Mouse (Mus musculus) spleen, adult 2 months (tissue): ENCODE data around the gene Jtb. TPM values are rescaled to one million over a fixed set of nuclear protein-coding genes. Genes with fewer than 3 reads are reported as not detected.

Experiments used
- DNase-seq, 2 experiments: peaks; one replicate each; pipeline versions ENCODE4 v3.0.0 to v3.0.0-alpha.2; 2012 to 2021; ENCODE audit warnings: low spot score in 2 of 2, low read depth in 1 of 2
- H3K27ac ChIP-seq: fragments of 200-500 bp; 2 replicates; pipeline ENCODE4 v1.5.1; 2012; ENCODE audit warnings: low read length, inconsistent platforms; ENCODE audit not compliant: insufficient read depth
- H3K27me3 ChIP-seq: fragments of 200-500 bp; 2 replicates; pipeline ENCODE4 v1.6.1; 2012; ENCODE audit warnings: mild to moderate bottlenecking, moderate library complexity, low read length, inconsistent platforms; ENCODE audit not compliant: control insufficient read depth, insufficient read depth
- H3K36me3 ChIP-seq: fragments of 200-500 bp; 2 replicates; pipeline ENCODE4 v1.6.1; 2012; ENCODE audit warnings: mild to moderate bottlenecking, low read length, inconsistent platforms; ENCODE audit not compliant: control insufficient read depth, insufficient read depth
- H3K4me1 ChIP-seq: fragments of 200-500 bp; 2 replicates; pipeline ENCODE4 v1.6.1; 2011; ENCODE audit warnings: inconsistent platforms; ENCODE audit not compliant: control insufficient read depth, insufficient read depth, insufficient read length
- H3K4me3 ChIP-seq: fragments of 200-500 bp; 2 replicates; pipeline ENCODE4 v1.5.1; 2011; ENCODE audit warnings: mild to moderate bottlenecking, inconsistent platforms; ENCODE audit not compliant: insufficient read depth, insufficient read length; ENCODE audit errors: extremely low read depth
- CTCF ChIP-seq: fragments of 200-500 bp; IDR thresholded peaks from 2 replicates; pipeline ENCODE4 v1.5.1; 2011; ENCODE audit warnings: mild to moderate bottlenecking, inconsistent platforms; ENCODE audit not compliant: insufficient read depth, insufficient read length, insufficient replicate concordance; ENCODE audit errors: extremely low read depth
- POLR2A ChIP-seq: fragments of 200-500 bp; IDR thresholded peaks from 2 replicates; pipeline ENCODE4 v1.6.1; 2011; ENCODE audit warnings: low read depth, low read length, inconsistent platforms
- WGBS: fragments of 180-500 bp; shearing (Covaris S2); methylation state at CpG from one replicate; pipeline ENCODE4 v1.1.7; 2018; 5-methylcytosine and 5-hydroxymethylcytosine counted together
- polyA plus RNA-seq: library from polyadenylated mRNA; depleted of rRNA; stranded (reverse); fragments of >200 nt; gene quantifications from 2 replicates; pipeline ENCODE4 v1.2.3, GENCODE M21; 2012

The Jtb gene
- polyA plus RNA-seq, 1 experiment = 60.3 TPM

DNA sequence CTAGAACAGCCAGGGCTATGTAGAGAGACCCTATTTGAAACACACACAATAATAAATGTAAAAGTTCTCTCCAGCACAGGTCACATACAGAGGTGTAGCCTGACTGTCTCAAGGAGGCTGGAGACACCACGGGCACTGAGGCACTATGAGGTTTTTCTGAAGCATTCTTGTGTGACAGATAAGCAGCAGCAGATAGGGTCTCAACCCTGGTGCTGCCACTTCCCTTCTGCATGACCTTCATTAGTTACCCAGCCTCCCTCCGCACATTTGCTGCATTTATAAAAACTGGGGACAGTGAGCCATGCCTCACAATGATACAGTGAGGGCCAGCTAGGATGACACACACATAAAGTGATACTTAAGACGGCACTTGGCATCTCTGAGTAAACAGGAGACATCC, 8.5 kb upstream of the Jtb start:
- no peak overlapping the region for H3K27ac ChIP-seq
- peaks cover 3% of the 10 kb centered on the region for H3K4me1 ChIP-seq
- 56% methylated on average over 3 of the region's 3 CpGs for WGBS
- H3K36me3 ChIP-seq = no peaks in the 10 kb centered on the region
- TF ChIP-seq CTCF = no peak
- TF ChIP-seq POLR2A = no peak
- H3K4me3 ChIP-seq = no peak overlapping the region
- no peak for DNase-seq
- H3K27me3 ChIP-seq = peaks cover 3% of the 10 kb centered on the region; the same call in 1 of the 2 replicates

DNA sequence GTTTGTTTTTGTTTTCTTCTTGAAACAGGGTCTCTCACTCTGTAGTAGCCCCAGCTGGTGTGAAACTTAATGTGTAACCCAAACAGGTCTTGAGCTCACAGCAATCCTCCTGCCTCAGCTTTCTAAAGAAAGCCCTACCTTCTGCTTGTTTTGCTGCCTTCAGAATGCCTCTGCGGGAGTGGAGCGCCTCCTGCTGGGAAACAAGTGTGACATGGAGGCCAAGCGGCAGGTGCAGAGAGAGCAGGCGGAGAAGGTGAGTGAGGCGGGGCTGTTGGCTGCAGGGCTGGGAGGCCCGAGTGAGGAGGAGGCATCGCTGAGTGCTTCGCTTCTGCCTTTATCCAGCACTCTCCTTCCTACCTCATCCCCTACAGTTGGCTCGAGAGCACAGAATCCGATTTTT, 7.1 kb upstream of the Jtb start:
- H3K36me3 ChIP-seq = no peaks in the 10 kb centered on the region
- peaks cover 3% of the 10 kb centered on the region; the same call in 1 of the 2 replicates for H3K27me3 ChIP-seq
- TF ChIP-seq CTCF (no peak), POLR2A (no peak)
- H3K4me3 ChIP-seq = no peak overlapping the region
- 83% methylated on average over 10 of the region's 10 CpGs for WGBS
- DNase-seq = no peak
- H3K27ac ChIP-seq = no peak overlapping the region
- peaks cover 3% of the 10 kb centered on the region for H3K4me1 ChIP-seq

DNA sequence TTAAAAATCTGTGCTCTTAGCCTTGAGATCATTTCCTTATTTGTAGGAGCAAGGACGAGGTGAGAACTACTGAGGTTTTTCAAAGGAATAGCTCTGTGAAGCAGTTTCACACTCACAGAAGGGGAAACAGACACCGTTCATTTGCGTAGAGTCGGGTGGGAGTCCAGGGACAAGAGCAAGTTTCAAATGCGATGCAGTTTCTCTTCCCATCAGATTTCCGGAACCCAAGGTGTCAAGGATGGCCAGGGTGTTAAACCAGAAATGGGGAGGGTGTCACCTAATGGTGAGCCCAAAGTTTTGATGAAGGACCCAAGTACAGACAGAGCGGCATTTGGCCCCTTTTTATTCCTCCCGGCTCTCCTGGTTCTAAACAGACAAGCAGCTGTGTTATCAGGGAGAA, 322 bp upstream of the Jtb start:
- Histone ChIP-seq H3K27ac (peak overlapping the region; percentile 92), H3K4me1 (peaks cover 4% of the 10 kb centered on the region; the same call in 1 of the 2 replicates)
- 6% methylated on average over 8 of the region's 8 CpGs for WGBS

DNA sequence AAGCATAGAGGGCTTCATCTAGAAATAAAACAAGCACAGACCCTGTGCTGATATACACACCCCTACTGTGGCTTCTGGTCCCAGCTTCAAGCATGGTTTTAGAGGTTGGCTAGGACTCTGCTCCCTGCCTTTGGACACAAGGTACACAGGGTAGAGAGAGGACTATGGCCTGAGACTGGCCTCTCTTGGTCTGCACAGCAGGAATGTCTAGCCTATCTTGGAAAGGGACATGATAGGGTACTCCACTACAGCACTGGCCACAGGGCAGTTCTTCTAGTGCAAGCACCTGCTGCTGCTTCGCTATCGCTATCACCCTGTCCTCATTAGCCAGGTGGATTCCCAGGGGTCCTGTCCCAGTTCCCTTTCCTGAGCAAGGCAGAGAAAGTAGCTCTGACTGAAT, 9.9 kb downstream of the Jtb start:
- Histone ChIP-seq H3K27ac (no peak overlapping the region), H3K4me1 (peaks cover 4% of the 10 kb centered on the region), H3K36me3 (peaks cover 3% of the 10 kb centered on the region; the same call in 1 of the 2 replicates), H3K4me3 (no peak overlapping the region), H3K27me3 (no peaks in the 10 kb centered on the region)
- WGBS = 41% methylated on average over 2 of the region's 2 CpGs
- no peak for DNase-seq
- TF ChIP-seq POLR2A (no peak), CTCF (no peak)

More for the DNA sequence above, 322 bp upstream of the Jtb start:
- TF ChIP-seq POLR2A (no peak), CTCF (no peak)
- Histone ChIP-seq H3K36me3 (peaks cover 17% of the 10 kb centered on the region), H3K4me3 (peak overlapping the region; percentile 88), H3K27me3 (no peaks in the 10 kb centered on the region)
- no peak for DNase-seq

- Histone ChIP-seq H3K4me1 (peaks cover 4% of the 10 kb centered on the region), H3K27me3 (no peaks in the 10 kb centered on the region), H3K36me3 (no peaks in the 10 kb centered on the region), H3K27ac (no peak overlapping the region), H3K4me3 (no peak overlapping the region)
- WGBS = 73% methylated on average over 10 of the region's 10 CpGs
- TF ChIP-seq CTCF (no peak), POLR2A (no peak)
- no peak for DNase-seq
Measured at GRCm38 (mm10) chr3:90241669-90242358, 10.4 kb downstream of the Jtb start.

DNA sequence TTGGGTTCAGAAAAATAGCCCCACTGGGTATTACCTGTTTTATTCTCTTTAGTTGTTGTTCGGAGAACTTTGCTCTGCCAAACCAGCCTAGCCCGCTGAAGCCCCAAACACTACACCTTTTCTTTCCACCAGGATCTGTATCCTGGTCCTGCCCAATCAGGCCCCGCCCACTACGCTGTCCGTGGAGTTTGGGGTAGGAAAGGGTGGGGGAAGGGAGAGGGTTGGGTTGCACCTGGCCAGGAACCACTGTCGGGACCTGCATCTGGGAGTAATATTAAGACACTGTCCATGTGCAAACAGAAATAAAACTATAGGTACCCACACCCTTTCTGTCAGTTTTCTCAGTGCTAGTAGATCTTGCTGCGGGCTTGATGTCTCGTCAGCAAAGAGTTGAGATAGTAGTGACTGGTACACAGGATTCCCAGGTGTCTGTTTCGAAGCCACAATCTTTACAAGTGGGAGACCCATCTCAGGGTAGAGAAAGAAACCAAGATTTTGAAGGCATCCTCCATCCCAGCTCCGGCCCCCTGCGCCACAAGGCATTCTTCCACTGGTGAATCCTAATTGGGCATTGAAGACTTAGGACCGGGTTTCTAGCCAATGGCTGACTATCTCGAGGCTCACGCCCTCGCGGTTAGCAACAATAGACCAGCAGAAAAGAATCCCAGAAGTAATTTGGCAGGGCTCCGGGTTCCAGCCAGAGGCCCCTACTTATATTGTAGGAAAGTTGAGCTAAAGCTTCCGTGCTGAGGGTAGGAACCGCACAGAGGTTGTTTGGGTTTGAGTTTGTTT, 11.8 kb downstream of the Jtb start, which contains the start of gene Creb3l4:
Gene Creb3l4, minus strand, starts transcription at position 529 of the 792 bp plus-strand sequence.
- no peak within 1 kb of the TSS for H3K4me3 ChIP-seq
- no peak for DNase-seq
- no peaks in the 10 kb centered on the region for H3K27me3 ChIP-seq
- WGBS = 78% methylated on average over 19 of the region's 19 CpGs
- peaks cover 6% of the 10 kb centered on the region for H3K4me1 ChIP-seq
- H3K27ac ChIP-seq = no peak within 1 kb of the TSS
- TF ChIP-seq CTCF = no peak
- no peaks in the 10 kb centered on the region for H3K36me3 ChIP-seq
